Mouse (Mus musculus) urinary bladder, postnatal 4 days (tissue): ENCODE data around the gene Cpne8.
"Not testable (repeated sequence)": the region's sequence is repeated elsewhere in the genome, so short reads cannot be mapped to it uniquely, and the experiment has no call there.

ENCODE experiments used
- DNase-seq, 2 experiments: peaks; one replicate each; pipeline ENCODE4 v3.0.0; 2021 to 2022; ENCODE audit warnings: low spot score in 2 of 2

Cpne8 gene

GRCm38 (mm10) chr15:90490186-90490585, 189.0 kb downstream of the Cpne8 start:
- no peak for DNase-seq

DNA sequence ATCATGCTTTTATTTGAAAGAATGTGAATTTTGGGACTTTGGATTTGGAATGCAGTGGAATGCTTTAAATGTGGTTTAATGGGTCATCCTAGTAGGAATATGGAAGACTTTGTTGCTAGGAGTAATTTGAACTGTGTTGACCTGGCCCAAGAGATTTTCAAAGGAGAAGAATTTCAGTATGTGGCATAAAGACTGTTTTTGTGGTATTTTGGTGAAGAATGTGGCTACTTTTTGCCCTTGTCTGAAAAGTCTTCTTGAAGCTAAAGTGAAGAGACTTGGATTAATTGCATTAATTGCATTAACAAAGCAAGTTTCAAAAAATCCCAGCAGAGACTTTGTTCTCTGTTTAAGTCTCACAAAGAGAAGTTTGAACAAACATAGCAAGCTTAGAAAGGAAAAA, 208.7 kb downstream of the Cpne8 start:
- not testable (repeated sequence) for DNase-seq

GRCm38 (mm10) chr15:90463281-90463680, 216.0 kb downstream of the Cpne8 start:
- DNase-seq, result no peak

- no peak for DNase-seq
Observed at GRCm38 (mm10) chr15:90446076-90446475, 233.2 kb downstream of the Cpne8 start.
